Mouse (Mus musculus): ENCODE results near the gene Lyrm2. TPM values are rescaled to one million over a fixed set of nuclear protein-coding genes. Genes with fewer than 3 reads are reported as not detected.

Gene Lyrm2
- polyA plus RNA-seq, 1 experiment from 2014 or later, result 127 TPM

DNA sequence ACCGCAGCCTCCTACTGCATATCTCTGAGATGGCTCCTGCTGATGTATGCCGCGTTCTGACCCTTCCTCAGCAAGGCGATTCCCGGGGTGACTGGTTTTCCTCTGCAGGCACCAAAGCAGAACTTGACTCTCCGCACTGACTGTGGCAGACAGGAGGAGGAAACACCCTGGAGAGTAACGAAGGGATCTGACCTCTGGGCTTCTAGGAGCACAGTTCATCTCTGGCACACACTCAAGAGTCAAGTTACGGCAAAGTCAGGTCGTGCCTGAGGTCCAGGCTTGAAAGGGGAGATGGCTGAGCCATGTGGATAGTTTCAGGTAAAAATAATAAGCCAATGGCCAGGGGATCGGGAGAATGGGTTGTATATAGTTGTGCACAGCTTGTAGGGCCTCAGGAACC, 29.3 kb downstream of the Lyrm2 start:
- DNase-seq (ENCODE audit: low spot score) (peak; percentile 31), ATAC-seq (ENCODE audit: insufficient number of reproducible peaks, low FRiP score, low TSS enrichment, low read depth) (no peak)
- no peak overlapping the region for H3K4me3 ChIP-seq (ENCODE audit: low read depth, low read length)
- no peak overlapping the region for H3K27ac ChIP-seq (replicated peaks; ENCODE audit: low read depth, low read length)
- no peaks in the 10 kb centered on the region for H3K9me3 ChIP-seq (ENCODE audit: control insufficient read depth, low read length)
- no peaks in the 10 kb centered on the region for H3K27me3 ChIP-seq (ENCODE audit: control insufficient read depth, insufficient read depth, low read length)
- H3K4me1 ChIP-seq (ENCODE audit: control insufficient read depth, insufficient read depth, low read length), result peaks cover 3% of the 10 kb centered on the region; the same call in 1 of the 2 replicates
- WGBS, result 19% methylated on average over 10 of the region's 10 CpGs
- H3K36me3 ChIP-seq (ENCODE audit: control insufficient read depth, insufficient read depth, low read length), result no peaks in the 10 kb centered on the region
- H3K4me2 ChIP-seq (ENCODE audit: low read depth, severe bottlenecking), result no peak overlapping the region
- H3K9ac ChIP-seq (ENCODE audit: low read length), result no peak overlapping the region

DNA sequence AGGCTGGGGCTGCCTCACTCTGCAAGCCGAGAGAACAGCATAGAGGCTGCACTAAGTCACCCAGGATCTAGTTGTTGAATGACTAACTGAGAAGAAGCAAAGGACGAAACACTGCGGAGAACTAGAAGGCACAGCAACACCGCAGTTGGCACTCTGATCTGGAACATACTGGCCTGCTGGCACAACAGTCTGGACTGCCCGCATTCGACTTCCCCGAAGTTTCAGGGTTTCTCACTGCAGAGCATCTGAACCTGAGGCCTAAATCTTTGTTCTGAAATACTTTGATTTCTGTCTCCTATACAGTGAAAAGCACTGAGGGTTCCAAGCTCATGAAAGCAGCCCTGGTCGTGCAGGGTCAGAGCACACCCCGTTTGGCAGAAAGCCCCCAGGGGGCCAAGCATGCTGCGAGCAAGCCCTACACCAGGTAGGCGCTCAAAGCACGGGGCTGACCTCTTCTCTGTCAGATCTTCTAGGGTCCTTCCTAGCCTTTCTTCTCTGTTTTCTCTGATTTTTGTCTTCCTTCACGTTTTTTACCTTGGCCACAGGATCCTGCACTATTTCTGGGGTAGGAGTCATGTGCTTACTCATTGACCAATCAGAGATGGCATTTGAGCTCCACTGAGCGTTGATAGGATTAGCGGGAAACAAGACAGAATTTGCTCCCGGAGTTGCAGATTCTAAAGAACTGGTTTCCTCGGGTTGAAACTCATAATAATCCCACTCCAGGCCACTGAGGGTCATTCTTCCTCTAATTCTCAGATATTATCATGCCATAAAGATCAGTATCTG, 33.6 kb downstream of the Lyrm2 start:
- H3K36me3 ChIP-seq (ENCODE audit: control insufficient read depth, insufficient read depth, low read length), result no peaks in the 10 kb centered on the region
- H3K9me3 ChIP-seq (ENCODE audit: control insufficient read depth, low read length), result no peaks in the 10 kb centered on the region
- DNase-seq (ENCODE audit: low spot score), result no peak
- ATAC-seq (ENCODE audit: insufficient number of reproducible peaks, low FRiP score, low TSS enrichment, low read depth), result no peak
- peak overlapping the region; percentile 39 for H3K4me2 ChIP-seq (ENCODE audit: low read depth, severe bottlenecking)
- WGBS, result 49% methylated on average over 17 of the region's 17 CpGs
- H3K27ac ChIP-seq (replicated peaks; ENCODE audit: low read depth, low read length), result no peak overlapping the region
- peak overlapping the region; percentile 25 for H3K4me3 ChIP-seq (ENCODE audit: low read depth, low read length)
- H3K9ac ChIP-seq (ENCODE audit: low read length), result peak overlapping the region; percentile 45; the same call in 1 of the 2 replicates
- peaks cover 3% of the 10 kb centered on the region; the same call in 1 of the 2 replicates for H3K4me1 ChIP-seq (ENCODE audit: control insufficient read depth, insufficient read depth, low read length)
- no peaks in the 10 kb centered on the region for H3K27me3 ChIP-seq (ENCODE audit: control insufficient read depth, insufficient read depth, low read length)

DNA sequence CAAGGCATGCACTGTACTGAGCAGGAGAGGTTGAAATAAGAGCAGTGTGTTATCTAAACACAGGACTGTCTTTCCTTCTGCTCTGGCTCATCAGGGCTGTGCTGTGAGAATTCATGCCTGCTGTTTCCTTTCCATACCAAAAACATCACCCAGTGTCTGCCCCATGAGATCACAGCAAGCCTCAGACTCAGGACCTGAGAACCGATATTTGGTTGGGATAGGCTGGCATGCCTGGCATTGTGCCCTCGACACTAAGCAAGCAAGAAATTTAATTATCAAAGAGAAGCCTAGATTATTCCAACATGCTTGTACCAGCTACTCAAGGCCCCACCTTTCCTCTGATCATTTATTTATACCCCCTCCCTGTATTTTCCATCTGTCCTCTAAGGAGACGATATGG, 34.5 kb downstream of the Lyrm2 start:
- H3K4me3 ChIP-seq (ENCODE audit: low read depth, low read length), result no peak overlapping the region
- no peak overlapping the region for H3K27ac ChIP-seq (replicated peaks; ENCODE audit: low read depth, low read length)
- no peaks in the 10 kb centered on the region; the same call in 1 of the 2 replicates for H3K4me1 ChIP-seq (ENCODE audit: control insufficient read depth, insufficient read depth, low read length)
- H3K9me3 ChIP-seq (ENCODE audit: control insufficient read depth, low read length), result no peaks in the 10 kb centered on the region
- 86% methylated on average over 3 of the region's 3 CpGs for WGBS
- no peak overlapping the region for H3K4me2 ChIP-seq (ENCODE audit: low read depth, severe bottlenecking)
- H3K36me3 ChIP-seq (ENCODE audit: control insufficient read depth, insufficient read depth, low read length), result no peaks in the 10 kb centered on the region
- no peak overlapping the region for H3K9ac ChIP-seq (ENCODE audit: low read length)
- ATAC-seq (ENCODE audit: insufficient number of reproducible peaks, low FRiP score, low TSS enrichment, low read depth) (no peak), DNase-seq (ENCODE audit: low spot score) (no peak)
- no peaks in the 10 kb centered on the region for H3K27me3 ChIP-seq (ENCODE audit: control insufficient read depth, insufficient read depth, low read length)

DNA sequence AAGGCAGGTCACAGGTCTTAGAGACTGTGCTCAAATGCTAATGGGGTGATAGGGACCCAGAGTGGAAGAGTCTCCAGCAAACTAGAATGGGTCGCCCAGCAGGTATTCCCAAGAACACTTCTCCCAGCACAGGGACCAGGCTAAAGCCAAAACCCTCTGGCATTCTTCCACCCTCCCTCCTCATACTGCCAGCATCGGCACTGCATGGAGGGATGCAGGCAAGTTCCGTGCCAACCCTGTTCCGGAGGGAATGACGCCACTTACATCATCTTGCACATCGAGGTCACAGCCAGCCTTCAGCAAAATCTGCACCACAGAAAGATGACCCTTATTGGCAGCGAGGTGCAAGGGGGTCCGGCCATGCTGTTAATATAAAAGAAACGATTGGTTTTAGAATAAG, 36.0 kb downstream of the Lyrm2 start:
- 91% methylated on average over 9 of the region's 9 CpGs for WGBS
- Histone ChIP-seq H3K4me1 (ENCODE audit: control insufficient read depth, insufficient read depth, low read length) (no peaks in the 10 kb centered on the region), H3K27ac (replicated peaks; ENCODE audit: low read depth, low read length) (no peak overlapping the region), H3K9ac (ENCODE audit: low read length) (no peak overlapping the region), H3K4me2 (ENCODE audit: low read depth, severe bottlenecking) (no peak overlapping the region), H3K9me3 (ENCODE audit: control insufficient read depth, low read length) (no peaks in the 10 kb centered on the region), H3K4me3 (ENCODE audit: low read depth, low read length) (no peak overlapping the region), H3K27me3 (ENCODE audit: control insufficient read depth, insufficient read depth, low read length) (no peaks in the 10 kb centered on the region), H3K36me3 (ENCODE audit: control insufficient read depth, insufficient read depth, low read length) (no peaks in the 10 kb centered on the region)
- DNase-seq (ENCODE audit: low spot score) (no peak), ATAC-seq (ENCODE audit: insufficient number of reproducible peaks, low FRiP score, low TSS enrichment, low read depth) (no peak)

DNA sequence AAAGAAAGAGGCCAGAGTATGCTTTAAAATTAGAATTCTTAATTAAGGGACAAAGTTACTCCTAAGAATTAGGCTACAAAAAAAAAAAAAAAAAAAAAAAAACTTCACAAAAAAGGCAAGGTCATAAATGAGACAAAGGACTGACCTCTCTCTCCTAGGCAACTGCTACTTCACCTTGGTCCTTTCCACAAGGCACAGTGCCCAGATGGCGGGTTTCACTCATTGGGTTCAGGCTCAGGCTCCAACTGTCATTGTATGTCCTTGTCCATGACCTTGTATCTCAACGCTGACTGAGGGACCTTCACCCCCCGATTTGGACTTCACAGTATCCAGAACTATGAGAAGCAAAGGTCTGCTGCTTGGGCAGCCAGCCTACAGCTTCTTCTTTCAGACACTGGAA, 38.3 kb downstream of the Lyrm2 start:
- DNase-seq (ENCODE audit: low spot score) (no peak), ATAC-seq (ENCODE audit: insufficient number of reproducible peaks, low FRiP score, low TSS enrichment, low read depth) (no peak)
- no peak overlapping the region for H3K4me2 ChIP-seq (ENCODE audit: low read depth, severe bottlenecking)
- no peaks in the 10 kb centered on the region for H3K36me3 ChIP-seq (ENCODE audit: control insufficient read depth, insufficient read depth, low read length)
- no peak overlapping the region for H3K4me3 ChIP-seq (ENCODE audit: low read depth, low read length)
- WGBS, result 91% methylated on average over 3 of the region's 3 CpGs
- H3K9ac ChIP-seq (ENCODE audit: low read length), result no peak overlapping the region
- no peaks in the 10 kb centered on the region for H3K27me3 ChIP-seq (ENCODE audit: control insufficient read depth, insufficient read depth, low read length)
- H3K9me3 ChIP-seq (ENCODE audit: control insufficient read depth, low read length), result no peaks in the 10 kb centered on the region
- no peak overlapping the region for H3K27ac ChIP-seq (replicated peaks; ENCODE audit: low read depth, low read length)
- H3K4me1 ChIP-seq (ENCODE audit: control insufficient read depth, insufficient read depth, low read length), result no peaks in the 10 kb centered on the region

Other genes starting within 250 kb of the Lyrm2 start
- gene Gja10, start 197.5 kb upstream of the Lyrm2 start, polyA plus RNA-seq (2014; fragmentation: Nextera tagmentation; extraction: Ambion mirVana), result not detected in 2 replicates
- gene Casp8ap2, start 184.8 kb upstream of the Lyrm2 start, polyA plus RNA-seq (2014; fragmentation: Nextera tagmentation; extraction: Ambion mirVana), result 74.3 and 81.2 TPM in 2 replicates
- 21.3 and 24.8 TPM in 2 replicates for gene Mdn1, start 143.1 kb upstream of the Lyrm2 start, polyA plus RNA-seq (2014; fragmentation: Nextera tagmentation; extraction: Ambion mirVana)
- gene Ankrd6, start 150.6 kb downstream of the Lyrm2 start, polyA plus RNA-seq (2014; fragmentation: Nextera tagmentation; extraction: Ambion mirVana), result 9.4 and 10.4 TPM in 2 replicates
- gene Rragd, start 182.8 kb downstream of the Lyrm2 start, polyA plus RNA-seq (2014; fragmentation: Nextera tagmentation; extraction: Ambion mirVana), result 25.8 and 26.1 TPM in 2 replicates
- 40.9 and 42.2 TPM in 2 replicates for gene Ube2j1, start 231.2 kb downstream of the Lyrm2 start, polyA plus RNA-seq (2014; fragmentation: Nextera tagmentation; extraction: Ambion mirVana)

Data from limb, embryonic 11.5 days (tissue).